Mouse (Mus musculus) C2C12 (cell line): ENCODE results near the gene Tmem30c.

Experiments used
- CTCF ChIP-seq: IDR thresholded peaks from one replicate; pipeline ENCODE4 v1.5.1; 2011; ENCODE audit not compliant: control insufficient read depth, insufficient read depth, insufficient read length
- USF1 ChIP-seq: IDR thresholded peaks from one replicate; pipeline ENCODE4 v1.6.1; 2011; ENCODE audit warnings: low read depth, mild to moderate bottlenecking, control low read depth, moderate library complexity

DNA sequence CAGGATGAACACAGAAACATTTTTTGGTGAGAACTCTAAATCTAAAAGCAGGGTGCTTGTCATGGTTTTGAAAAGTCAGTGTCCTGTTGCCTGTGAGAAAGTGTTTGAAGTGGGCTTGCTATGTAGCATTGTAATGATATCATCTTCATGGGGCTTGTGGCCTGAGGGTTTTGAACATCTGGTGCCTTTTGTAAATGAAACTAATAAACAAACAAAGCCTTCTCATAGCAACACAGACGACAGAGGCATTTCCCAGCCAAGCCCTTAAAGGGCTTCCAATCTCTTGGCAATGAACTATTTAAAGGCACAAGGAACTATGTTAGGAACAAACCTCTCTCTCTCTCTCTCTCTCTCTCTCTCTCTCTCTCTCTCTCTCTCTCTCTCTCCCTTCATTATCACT is 25.6 kb downstream of the Tmem30c start:
- TF ChIP-seq USF1, result no peak
- TF ChIP-seq CTCF, result no peak
